Mouse (Mus musculus): ENCODE measurements around the gene Zc3h14.

GRCm38 (mm10) chr12:98757636-98758035, 10.9 kb downstream of the Zc3h14 start:
- TF ChIP-seq CTCF (IDR thresholded peaks at IDR 0.05; ENCODE audit: borderline replicate concordance, insufficient read depth, low read length) (no peak; the same call in 1 of the 2 replicates), POLR2A (IDR thresholded peaks at IDR 0.05; ENCODE audit: low read depth, low read length) (no peak)
